Mouse (Mus musculus) olfactory bulb, adult 2 months (tissue): Measurements from ENCODE around the gene Trim65.

Experiments used
- CTCF ChIP-seq: fragments of 200-500 bp; IDR thresholded peaks from 2 replicates; pipeline ENCODE4 v1.5.1; 2012; ENCODE audit warnings: low read depth, mild to moderate bottlenecking, low read length, moderate library complexity; ENCODE audit not compliant: insufficient read depth
- POLR2A ChIP-seq: fragments of 200-500 bp; IDR thresholded peaks from 2 replicates; pipeline ENCODE4 v1.6.1; 2012; ENCODE audit warnings: mild to moderate bottlenecking, low read depth, low read length, moderate library complexity; ENCODE audit not compliant: insufficient read depth

DNA sequence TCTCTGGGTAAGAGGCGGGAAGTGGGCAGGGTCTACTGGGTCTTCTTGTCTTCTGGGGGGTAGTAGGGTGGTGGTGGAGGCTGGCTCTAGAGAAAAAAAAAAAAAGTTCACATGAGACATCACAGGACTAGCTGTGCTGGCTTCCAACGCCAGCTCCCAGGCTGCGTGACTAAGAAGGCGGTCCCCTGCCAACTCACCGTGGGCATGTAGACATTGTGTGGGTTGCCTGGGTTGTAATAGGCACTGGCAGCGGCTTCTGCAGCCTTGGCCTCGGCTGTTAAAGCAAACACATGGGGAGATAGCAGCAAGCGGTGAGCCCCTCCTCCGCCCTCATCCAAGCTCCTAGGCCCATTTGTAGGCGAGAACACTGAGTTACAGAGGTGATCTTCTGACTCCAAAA lies 51.4 kb downstream of the Trim65 start:
- TF ChIP-seq POLR2A (no peak), CTCF (no peak)
